Mouse (Mus musculus) spleen, postnatal 14 days (tissue): Measurements from ENCODE around the gene Sp1.

Source experiments
- DNase-seq, 2 experiments: peaks; one replicate each; pipeline ENCODE4 v3.0.0; 2021 to 2022; ENCODE audit warnings: low spot score in 2 of 2

Sp1 gene

GRCm38 (mm10) chr15:102433173-102433572, 27.2 kb downstream of the Sp1 start:
- no peak for DNase-seq

- peak; percentile 53 to 77 for DNase-seq
Measured at GRCm38 (mm10) chr15:102442490-102442889, 36.5 kb downstream of the Sp1 start.

- DNase-seq = no peak
Measured at GRCm38 (mm10) chr15:102445146-102445545, 39.2 kb downstream of the Sp1 start, which contains the start of gene Amhr2. Gene Amhr2, plus strand, starts transcription at chr15:102445367.

DNA sequence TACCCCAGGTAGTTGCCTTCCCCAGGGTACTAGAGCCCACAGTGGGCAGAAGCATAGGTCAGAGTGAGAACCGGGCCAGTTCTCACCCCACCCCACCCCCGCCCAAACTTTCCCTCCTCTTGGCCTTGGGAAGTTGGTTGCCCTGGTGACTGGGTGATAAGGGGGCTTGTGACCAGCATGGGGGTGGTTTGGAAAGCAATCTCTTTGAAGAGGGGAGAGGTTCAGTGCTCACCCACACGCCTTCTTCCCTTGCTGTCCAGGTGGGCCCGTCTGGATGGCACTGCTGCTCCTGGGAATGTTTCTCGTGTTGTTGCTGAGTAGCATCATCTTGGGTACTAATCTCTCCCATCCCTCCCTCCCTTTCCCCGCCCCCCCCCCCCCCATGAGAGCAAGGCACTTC, 40.5 kb downstream of the Sp1 start:
- no peak for DNase-seq

DNA sequence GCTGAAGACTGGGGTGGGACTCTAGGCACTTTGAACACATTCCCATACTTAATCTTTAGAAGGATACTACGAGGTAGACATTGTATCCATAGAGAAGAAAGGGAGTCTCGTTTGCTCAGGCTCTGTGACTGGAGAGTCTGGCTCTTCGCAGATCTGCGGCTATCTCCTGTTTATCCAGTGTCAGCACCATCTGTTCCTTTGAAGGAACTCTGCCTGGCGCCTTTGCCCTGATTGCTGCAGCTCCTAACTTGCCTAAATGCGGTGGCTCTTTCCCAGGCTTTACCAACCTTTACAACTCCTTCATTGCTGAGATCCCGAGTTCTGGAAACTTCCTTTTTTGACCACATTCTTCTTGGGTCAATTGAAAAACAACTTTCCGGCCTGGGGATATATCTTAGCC, 43.4 kb downstream of the Sp1 start:
- DNase-seq = no peak

GRCm38 (mm10) chr15:102450928-102451327, 45.0 kb downstream of the Sp1 start:
- no peak for DNase-seq

GRCm38 (mm10) chr15:102451666-102452430, 45.9 kb downstream of the Sp1 start:
- no peak for DNase-seq

DNA sequence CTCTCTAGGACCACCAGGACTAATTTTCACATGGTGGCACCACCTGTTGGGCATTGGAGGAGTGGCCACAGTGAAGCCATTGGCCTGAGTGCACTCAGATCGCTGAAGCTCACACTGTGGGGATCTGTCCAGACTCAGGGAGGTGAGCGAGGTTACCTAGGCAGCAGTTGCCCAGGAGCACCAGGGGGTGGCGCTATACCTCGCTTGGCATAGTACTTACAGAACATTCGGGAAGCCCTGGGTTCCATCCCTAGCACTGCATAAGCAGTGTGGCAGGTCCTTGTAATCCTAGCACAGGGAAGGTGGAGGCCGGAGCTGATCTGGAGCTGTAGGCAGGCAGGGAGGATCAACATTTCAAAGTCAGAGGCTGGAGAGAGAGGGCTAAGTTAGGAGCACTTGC, 50.0 kb downstream of the Sp1 start:
- peak in 1 of 2 experiments; percentile 26 for DNase-seq

DNA sequence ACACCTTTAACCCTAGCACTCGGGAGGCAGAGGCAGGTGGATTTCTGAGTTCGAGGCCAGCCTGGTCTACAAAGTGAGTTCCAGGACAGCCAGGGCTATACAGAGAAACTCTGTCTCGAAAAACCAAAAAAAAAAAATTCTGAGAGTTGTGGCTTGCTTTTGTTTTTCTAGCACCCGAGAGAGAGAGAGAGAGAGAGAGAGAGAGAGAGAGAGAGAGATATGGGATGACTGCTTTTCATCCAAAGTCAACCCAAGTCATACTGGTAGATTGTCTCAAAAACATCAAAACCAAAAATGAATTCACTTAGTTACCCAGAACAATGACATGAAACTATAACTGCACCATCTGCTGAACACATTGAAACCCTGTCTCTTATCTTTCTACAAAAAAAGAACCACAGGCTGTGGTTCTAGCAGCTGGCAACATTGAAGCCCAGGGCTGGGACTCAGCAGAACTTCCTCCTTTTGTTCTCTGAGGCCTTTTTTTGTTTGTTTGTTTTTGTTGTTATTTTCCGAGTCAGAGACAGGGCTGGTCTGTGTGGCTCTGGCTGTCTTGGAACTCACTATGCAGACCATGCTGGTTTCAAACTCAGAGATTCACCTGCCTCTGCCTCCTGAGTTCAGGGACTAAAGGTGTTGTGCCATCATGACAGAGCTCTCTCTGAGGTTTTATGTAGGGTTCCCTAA, 52.2 kb downstream of the Sp1 start:
- DNase-seq = no peak

GRCm38 (mm10) chr15:102458904-102459317, 53.0 kb downstream of the Sp1 start, which contains the start of gene Prr13:
Gene Prr13, plus strand, starts transcription at chr15:102459028.
- peak; percentile 78 to 85 for DNase-seq

GRCm38 (mm10) chr15:102459381-102459780, 53.4 kb downstream of the Sp1 start:
- no peak for DNase-seq

DNA sequence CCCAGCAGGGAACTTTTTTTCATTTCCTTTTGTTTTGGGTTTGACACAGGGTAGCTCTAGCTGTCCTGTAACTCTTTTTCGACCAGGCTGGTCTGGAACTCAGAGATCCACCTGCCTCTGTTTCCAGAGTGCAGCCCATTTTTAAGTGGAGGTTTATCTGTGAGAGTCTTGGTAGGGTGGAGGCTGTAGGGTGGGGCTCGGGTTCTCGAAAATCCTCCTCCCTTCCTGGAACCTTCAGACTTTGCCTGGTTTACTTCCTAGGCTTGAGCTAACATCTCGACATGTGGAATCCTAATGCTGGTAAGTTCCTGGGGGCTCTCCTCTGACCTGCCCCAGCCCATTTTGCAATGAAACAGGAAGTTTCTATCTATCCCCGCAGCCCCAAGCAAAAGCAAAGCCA, 53.9 kb downstream of the Sp1 start:
- DNase-seq = no peak

- no peak for DNase-seq
Measured at GRCm38 (mm10) chr15:102460409-102460808, 54.5 kb downstream of the Sp1 start.

- no peak for DNase-seq
Measured at GRCm38 (mm10) chr15:102460971-102461370, 55.0 kb downstream of the Sp1 start.

- no peak for DNase-seq
Measured at GRCm38 (mm10) chr15:102461430-102462075, 55.6 kb downstream of the Sp1 start.

DNA sequence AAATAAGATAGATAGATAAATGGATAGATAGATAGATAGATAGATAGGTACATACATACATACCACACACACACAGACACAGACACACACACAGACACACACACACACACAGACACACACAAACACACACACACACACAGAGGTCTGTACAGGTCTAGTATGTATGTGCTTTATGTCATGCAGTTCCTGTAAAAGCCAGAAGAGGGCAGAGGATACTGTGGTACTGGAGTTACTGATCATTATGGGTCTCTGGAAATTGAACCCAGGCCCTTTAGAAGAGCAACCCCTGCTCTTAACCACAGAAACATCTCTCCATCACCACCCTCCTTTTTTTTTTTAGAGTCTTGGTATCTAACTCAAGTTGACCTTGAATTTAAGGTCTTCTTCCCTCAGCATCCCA, 57.7 kb downstream of the Sp1 start:
- no peak for DNase-seq

- no peak for DNase-seq
Measured at GRCm38 (mm10) chr15:102468675-102469370, 62.9 kb downstream of the Sp1 start.

GRCm38 (mm10) chr15:102470183-102470604, 64.3 kb downstream of the Sp1 start, which contains the start of gene Pcbp2:
Gene Pcbp2, plus strand, starts transcription at chr15:102470539.
- peak; percentile 89 to 92 for DNase-seq

- peak; percentile 52 to 63 for DNase-seq
Measured at GRCm38 (mm10) chr15:102470605-102471294, 64.8 kb downstream of the Sp1 start.

- no peak for DNase-seq
Measured at GRCm38 (mm10) chr15:102471295-102471645, 65.3 kb downstream of the Sp1 start.

DNA sequence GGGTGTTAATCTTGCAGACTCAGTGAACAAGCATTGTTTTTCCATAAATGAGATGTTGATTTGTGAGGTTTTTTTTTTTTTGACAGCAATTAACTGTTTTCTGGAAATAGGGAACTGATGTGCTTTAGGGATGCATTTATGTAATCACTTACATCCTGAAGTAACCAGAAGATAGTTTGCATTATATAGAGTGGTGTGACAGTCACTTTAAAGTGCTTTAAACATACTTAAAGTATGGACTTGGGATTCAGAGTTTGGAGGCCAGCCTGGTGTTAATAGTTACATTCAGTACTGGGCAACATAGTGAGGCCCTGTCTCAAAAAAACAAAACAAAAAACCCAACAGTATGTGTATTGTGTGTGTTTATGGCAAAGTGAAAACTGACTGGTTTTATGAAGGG, 65.8 kb downstream of the Sp1 start:
- DNase-seq = no peak
